Mouse (Mus musculus) embryonic facial prominence, embryonic 12.5 days (tissue): ENCODE measurements around the gene Kcp. TPM values are rescaled to one million over a fixed set of nuclear protein-coding genes. Genes with fewer than 3 reads are reported as not detected.

ENCODE experiments used
- ATAC-seq: fragments of 200-750 bp; cut with Nextera tagmentation; 2 replicates; pipeline ENCODE4 v1.8.0; 2017; ENCODE audit not compliant: insufficient number of reproducible peaks, insufficient read depth, low FRiP score, low TSS enrichment
- H3K27ac ChIP-seq: fragments of 300-500 bp; sonication (generic); 2 replicates; pipeline ENCODE4 v1.5.1; 2016; ENCODE audit warnings: mild to moderate bottlenecking
- H3K27me3 ChIP-seq: fragments of 300-500 bp; sonication (generic); 2 replicates; pipeline ENCODE4 v1.6.1; 2016; ENCODE audit warnings: mild to moderate bottlenecking, moderate library complexity
- H3K36me3 ChIP-seq: fragments of 300-500 bp; sonication (generic); 2 replicates; pipeline ENCODE4 v1.6.1; 2016; ENCODE audit warnings: mild to moderate bottlenecking
- H3K4me1 ChIP-seq: fragments of 300-500 bp; sonication (generic); 2 replicates; pipeline ENCODE4 v1.6.1; 2016
- H3K4me2 ChIP-seq: fragments of 300-500 bp; sonication (generic); replicated peaks from 2 replicates; pipeline ENCODE4 v1.6.1; 2016; ENCODE audit warnings: mild to moderate bottlenecking, moderate library complexity
- H3K4me3 ChIP-seq: fragments of 300-500 bp; sonication (generic); 2 replicates; pipeline ENCODE4 v1.5.1; 2016; ENCODE audit warnings: mild to moderate bottlenecking
- H3K9ac ChIP-seq: fragments of 300-500 bp; sonication (generic); 2 replicates; pipeline ENCODE4 v1.6.1; 2016; ENCODE audit warnings: mild to moderate bottlenecking, moderate library complexity
- H3K9me3 ChIP-seq: fragments of 300-500 bp; sonication (generic); 2 replicates; pipeline ENCODE4 v1.6.1; 2016; ENCODE audit warnings: mild to moderate bottlenecking, moderate library complexity
- WGBS: fragments of 180-500 bp; shearing (Covaris S2); methylation state at CpG from one replicate; pipeline ENCODE4 v1.1.7; 2016; 5-methylcytosine and 5-hydroxymethylcytosine counted together
- polyA plus RNA-seq: library from polyadenylated mRNA; unstranded; fragments of >200 nt; fragmentation: Nextera tagmentation; extraction: Ambion mirVana; gene quantifications from 2 replicates; pipeline ENCODE4 v1.2.1, GENCODE M21; 2016

Gene Kcp
- polyA plus RNA-seq, result 40.6 and 41.3 TPM in 2 replicates

DNA sequence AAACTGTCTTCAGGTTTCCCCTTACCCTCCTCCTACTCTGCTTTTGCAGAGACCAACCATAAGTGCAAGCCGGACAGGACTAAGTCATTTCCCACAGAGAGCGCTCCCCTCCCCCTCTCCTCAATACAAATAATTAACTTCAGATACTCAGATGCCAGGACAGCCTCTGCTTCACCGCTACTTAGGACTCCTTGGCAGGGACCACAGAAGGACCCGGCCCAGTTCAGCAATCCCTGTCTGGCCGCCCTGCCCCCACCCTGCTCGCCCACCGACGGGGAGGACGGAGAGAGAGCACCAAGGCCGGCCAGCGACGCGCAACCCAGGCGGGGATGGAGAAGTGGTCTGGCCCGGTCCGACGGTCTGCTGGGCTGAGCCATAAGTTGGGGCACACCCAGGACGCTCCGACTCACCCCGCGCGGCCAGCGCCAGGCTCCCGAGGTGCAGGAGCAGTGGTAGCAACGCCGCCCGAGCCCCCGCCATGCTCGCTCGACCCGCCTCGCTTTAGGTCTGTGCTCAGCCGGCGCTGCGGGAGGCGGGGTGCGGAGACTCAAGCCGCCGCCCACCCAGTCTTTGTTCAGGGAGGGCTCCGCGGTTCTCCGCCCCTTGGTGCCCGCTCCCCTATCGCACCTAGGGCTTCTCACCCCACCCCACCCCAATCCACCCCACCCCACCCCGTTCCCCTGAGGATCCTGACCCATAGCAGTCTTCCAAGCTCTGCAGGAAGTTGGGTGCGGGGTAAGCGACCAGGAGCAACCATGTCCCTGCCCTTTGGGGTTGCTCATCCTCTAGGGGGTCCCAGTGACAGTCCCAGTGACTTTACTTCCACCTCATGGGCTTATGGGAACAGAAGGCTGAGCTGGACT is at the start of gene Kcp:
Gene Kcp, minus strand, starts transcription at position 506 of the 863 bp plus-strand sequence.
- Histone ChIP-seq H3K9ac (peak within 1 kb of the TSS; percentile 73), H3K27ac (peak within 1 kb of the TSS; percentile 18), H3K36me3 (peaks cover 10% of the 10 kb centered on the region; the same call in 1 of the 2 replicates), H3K4me3 (peak within 1 kb of the TSS; percentile 71), H3K27me3 (0 out of 2 replicates have a peak, but pooled peaks cover 3% of the 10 kb centered on the region), H3K4me2 (peak within 1 kb of the TSS; percentile 63), H3K9me3 (no peaks in the 10 kb centered on the region), H3K4me1 (peaks cover 19% of the 10 kb centered on the region)
- 2% methylated on average over 47 of the region's 47 CpGs for WGBS
- ATAC-seq, result peak; percentile 77

DNA sequence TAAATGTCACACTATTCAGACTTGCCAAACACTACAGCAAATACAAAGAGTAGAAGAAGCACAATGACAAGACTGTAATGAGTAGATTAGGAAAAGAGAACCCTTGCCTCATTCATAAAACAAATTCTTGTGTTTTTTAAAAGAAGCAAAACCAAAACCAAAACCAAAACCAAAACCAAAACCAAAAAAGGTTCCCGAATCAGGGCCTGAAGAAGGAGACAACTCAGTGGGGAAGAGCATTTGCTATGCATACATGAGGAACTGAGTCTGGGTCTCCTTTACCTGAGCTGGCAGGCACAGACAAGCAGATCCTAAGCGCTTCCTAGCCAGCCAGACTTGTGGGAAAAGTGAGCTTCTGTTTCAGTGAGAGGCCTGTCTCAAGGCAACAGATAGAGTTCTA is 49.4 kb upstream of the Kcp start:
- H3K9me3 ChIP-seq, result no peaks in the 10 kb centered on the region
- no peaks in the 10 kb centered on the region for H3K4me1 ChIP-seq
- no peaks in the 10 kb centered on the region for H3K27me3 ChIP-seq
- no peak overlapping the region for H3K9ac ChIP-seq
- no peak overlapping the region for H3K27ac ChIP-seq
- no peak overlapping the region for H3K4me2 ChIP-seq
- H3K4me3 ChIP-seq, result no peak overlapping the region
- 91% methylated on average over 2 of the region's 2 CpGs for WGBS
- no peak for ATAC-seq
- H3K36me3 ChIP-seq, result peaks cover 81% of the 10 kb centered on the region

DNA sequence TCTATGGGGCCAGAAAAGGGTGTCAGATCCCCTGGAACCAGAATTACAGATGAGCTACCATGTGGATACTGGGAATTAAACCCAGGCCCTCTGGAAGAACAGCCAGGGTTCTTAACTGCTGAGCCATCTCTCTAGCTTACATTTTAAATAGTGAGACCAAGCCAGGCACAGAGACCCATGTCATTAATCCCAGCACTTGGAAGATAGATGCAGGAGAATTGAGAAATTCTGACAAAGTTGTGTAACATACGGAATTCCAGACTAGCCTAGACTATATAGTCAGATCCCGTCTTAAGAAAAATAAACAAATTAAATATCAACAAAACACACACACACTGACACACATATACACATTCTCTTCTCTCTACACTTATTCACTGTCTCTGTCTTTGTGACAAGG is 44.8 kb upstream of the Kcp start:
- no peak overlapping the region for H3K4me3 ChIP-seq
- H3K36me3 ChIP-seq, result peaks cover 75% of the 10 kb centered on the region
- no peaks in the 10 kb centered on the region for H3K4me1 ChIP-seq
- ATAC-seq, result no peak
- H3K4me2 ChIP-seq, result no peak overlapping the region
- no peak overlapping the region for H3K9ac ChIP-seq
- WGBS, result 88% methylated on average over 2 of the region's 2 CpGs
- no peaks in the 10 kb centered on the region for H3K27me3 ChIP-seq
- H3K9me3 ChIP-seq, result no peaks in the 10 kb centered on the region
- no peak overlapping the region for H3K27ac ChIP-seq

- Histone ChIP-seq H3K36me3 (peaks cover 74% of the 10 kb centered on the region), H3K4me2 (no peak overlapping the region)
- 96% methylated on average over 1 of the region's 1 CpGs for WGBS
These were observed 40.3 kb upstream of the Kcp start for GRCm38 (mm10) chr6:29548086-29548485.

DNA sequence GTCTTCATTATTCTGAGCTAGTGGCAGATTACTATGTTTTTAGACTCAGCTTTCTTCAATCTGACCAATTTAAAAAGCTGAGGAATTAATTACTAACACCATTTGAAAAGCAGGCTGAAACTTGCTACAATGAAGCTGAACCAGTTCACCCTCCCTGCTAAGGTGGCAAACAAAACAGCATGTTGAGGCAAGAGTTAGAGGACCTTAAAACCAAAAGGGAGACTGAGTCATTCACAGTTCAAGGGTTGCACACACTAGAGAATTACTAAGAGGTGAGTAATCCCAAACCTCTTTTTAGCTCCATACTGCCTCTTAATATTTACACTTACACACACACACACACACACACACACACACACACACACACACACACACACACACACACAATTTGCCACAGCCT is 39.8 kb upstream of the Kcp start:
- Histone ChIP-seq H3K4me3 (no peak overlapping the region), H3K4me1 (no peaks in the 10 kb centered on the region), H3K27ac (no peak overlapping the region), H3K9me3 (no peaks in the 10 kb centered on the region; the same call in 1 of the 2 replicates), H3K9ac (no peak overlapping the region), H3K4me2 (no peak overlapping the region), H3K27me3 (no peaks in the 10 kb centered on the region), H3K36me3 (peaks cover 79% of the 10 kb centered on the region)
- no peak for ATAC-seq

More at GRCm38 (mm10) chr6:29548086-29548485, 40.3 kb upstream of the Kcp start:
- Histone ChIP-seq H3K9me3 (no peaks in the 10 kb centered on the region; the same call in 1 of the 2 replicates), H3K27me3 (no peaks in the 10 kb centered on the region), H3K4me1 (no peaks in the 10 kb centered on the region), H3K4me3 (no peak overlapping the region), H3K9ac (no peak overlapping the region), H3K27ac (no peak overlapping the region)
- no peak for ATAC-seq

GRCm38 (mm10) chr6:29545611-29546010 is 37.9 kb upstream of the Kcp start:
- Histone ChIP-seq H3K4me2 (no peak overlapping the region), H3K4me1 (no peaks in the 10 kb centered on the region), H3K27me3 (no peaks in the 10 kb centered on the region), H3K4me3 (no peak overlapping the region), H3K9ac (no peak overlapping the region), H3K9me3 (no peaks in the 10 kb centered on the region; the same call in 1 of the 2 replicates), H3K27ac (no peak overlapping the region), H3K36me3 (peaks cover 75% of the 10 kb centered on the region)
- ATAC-seq, result no peak
- WGBS, result 97% methylated on average over 2 of the region's 2 CpGs

GRCm38 (mm10) chr6:29540956-29541355 is 33.2 kb upstream of the Kcp start:
- H3K9ac ChIP-seq, result no peak overlapping the region
- no peak overlapping the region for H3K4me3 ChIP-seq
- WGBS, result 89% methylated on average over 1 of the region's 1 CpGs
- no peaks in the 10 kb centered on the region; the same call in 1 of the 2 replicates for H3K9me3 ChIP-seq
- H3K27ac ChIP-seq, result no peak overlapping the region
- peaks cover 57% of the 10 kb centered on the region for H3K36me3 ChIP-seq
- ATAC-seq, result no peak
- no peaks in the 10 kb centered on the region for H3K4me1 ChIP-seq
- H3K27me3 ChIP-seq, result no peaks in the 10 kb centered on the region
- H3K4me2 ChIP-seq, result no peak overlapping the region

- Histone ChIP-seq H3K27ac (no peak overlapping the region), H3K4me2 (no peak overlapping the region), H3K4me3 (no peak overlapping the region), H3K36me3 (peaks cover 50% of the 10 kb centered on the region), H3K27me3 (no peaks in the 10 kb centered on the region), H3K9me3 (no peaks in the 10 kb centered on the region; the same call in 1 of the 2 replicates), H3K9ac (no peak overlapping the region), H3K4me1 (no peaks in the 10 kb centered on the region)
- ATAC-seq, result no peak
- WGBS, result 85% methylated on average over 6 of the region's 6 CpGs
These were observed 32.5 kb upstream of the Kcp start for GRCm38 (mm10) chr6:29540223-29540622.

- WGBS, result 92% methylated on average over 8 of the region's 8 CpGs
- Histone ChIP-seq H3K4me1 (no peaks in the 10 kb centered on the region), H3K4me3 (no peak overlapping the region), H3K4me2 (no peak overlapping the region), H3K9me3 (no peaks in the 10 kb centered on the region), H3K27ac (no peak overlapping the region), H3K36me3 (peaks cover 43% of the 10 kb centered on the region), H3K27me3 (no peaks in the 10 kb centered on the region), H3K9ac (no peak overlapping the region)
- ATAC-seq, result no peak
These were observed 31.8 kb upstream of the Kcp start for GRCm38 (mm10) chr6:29539502-29539901.

- 83% methylated on average over 3 of the region's 3 CpGs for WGBS
- ATAC-seq, result no peak
- Histone ChIP-seq H3K9ac (no peak overlapping the region), H3K36me3 (peaks cover 22% of the 10 kb centered on the region), H3K9me3 (no peaks in the 10 kb centered on the region), H3K4me1 (no peaks in the 10 kb centered on the region), H3K27me3 (no peaks in the 10 kb centered on the region), H3K27ac (no peak overlapping the region), H3K4me3 (no peak overlapping the region), H3K4me2 (no peak overlapping the region)
These were observed 29.5 kb upstream of the Kcp start for GRCm38 (mm10) chr6:29537221-29537620.

- Histone ChIP-seq H3K4me1 (no peaks in the 10 kb centered on the region), H3K27me3 (no peaks in the 10 kb centered on the region), H3K36me3 (peaks cover 17% of the 10 kb centered on the region), H3K27ac (no peak overlapping the region), H3K4me2 (no peak overlapping the region), H3K9ac (no peak overlapping the region), H3K9me3 (no peaks in the 10 kb centered on the region), H3K4me3 (no peak overlapping the region)
- WGBS, result 71% methylated on average over 4 of the region's 4 CpGs
- no peak for ATAC-seq
These were observed 29.0 kb upstream of the Kcp start for GRCm38 (mm10) chr6:29536651-29537193.

DNA sequence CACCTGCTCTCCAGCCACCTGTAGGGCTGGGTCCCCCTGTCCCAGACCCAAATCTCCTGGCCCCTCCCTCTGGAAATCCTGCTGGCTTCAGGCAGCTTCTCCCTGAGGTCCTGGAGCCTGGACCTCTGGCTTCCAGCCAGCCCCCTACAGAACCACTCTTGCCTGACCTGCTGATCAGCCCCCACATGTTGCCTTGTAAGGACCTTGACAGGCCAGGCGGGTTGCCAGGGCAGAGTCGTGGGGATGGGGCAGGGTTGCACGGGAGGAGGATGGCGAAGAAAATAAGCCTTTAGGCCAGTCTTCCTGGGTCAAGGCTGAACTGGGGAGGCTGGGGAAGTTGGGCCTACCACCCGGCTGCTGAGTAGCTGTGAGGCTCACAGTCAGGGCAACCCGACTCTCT is 27.6 kb upstream of the Kcp start:
- Histone ChIP-seq H3K27me3 (peaks cover 8% of the 10 kb centered on the region), H3K9ac (no peak overlapping the region), H3K9me3 (no peaks in the 10 kb centered on the region), H3K4me1 (no peaks in the 10 kb centered on the region), H3K36me3 (peaks cover 8% of the 10 kb centered on the region; the same call in 1 of the 2 replicates), H3K27ac (no peak overlapping the region), H3K4me3 (no peak overlapping the region), H3K4me2 (no peak overlapping the region)
- no peak for ATAC-seq
- WGBS, result 65% methylated on average over 6 of the region's 6 CpGs
